Mouse (Mus musculus) forebrain, embryonic 16.5 days (tissue): Measurements from ENCODE around the gene Rnf123. TPM values are rescaled to one million over a fixed set of nuclear protein-coding genes. Genes with fewer than 3 reads are reported as not detected.

Experiments
- ATAC-seq: fragments of 200-750 bp; cut with Nextera tagmentation; 2 replicates; pipeline ENCODE4 v1.8.0; 2017; ENCODE audit warnings: mild to moderate bottlenecking, moderate library complexity
- H3K27ac ChIP-seq: fragments of 300-500 bp; sonication (generic); 2 replicates; pipeline ENCODE4 v1.5.1; 2014; ENCODE audit warnings: low read length, control low read depth
- H3K27me3 ChIP-seq: fragments of 300-500 bp; sonication (generic); replicated peaks from 2 replicates; pipeline ENCODE4 v1.6.1; 2014; ENCODE audit warnings: low read length; ENCODE audit not compliant: control insufficient read depth, insufficient read depth
- H3K36me3 ChIP-seq: fragments of 300-500 bp; sonication (generic); 2 replicates; pipeline ENCODE4 v1.6.1; 2014; ENCODE audit not compliant: control insufficient read depth, insufficient read depth
- H3K4me1 ChIP-seq: fragments of 300-500 bp; sonication (generic); replicated peaks from 2 replicates; pipeline ENCODE4 v1.6.1; 2014; ENCODE audit warnings: low read length; ENCODE audit not compliant: control insufficient read depth, insufficient read depth
- H3K4me2 ChIP-seq: fragments of 300-500 bp; sonication (generic); 2 replicates; pipeline ENCODE4 v1.6.1; 2014; ENCODE audit warnings: mild to moderate bottlenecking, low read length, control low read depth
- H3K4me3 ChIP-seq: fragments of 300-500 bp; sonication (generic); replicated peaks from 2 replicates; pipeline ENCODE4 v1.5.1; 2014; ENCODE audit warnings: mild to moderate bottlenecking, low read length, control low read depth
- H3K9ac ChIP-seq: fragments of 300-500 bp; sonication (generic); replicated peaks from 2 replicates; pipeline ENCODE4 v1.6.1; 2014; ENCODE audit warnings: low read depth, low read length, control low read depth
- H3K9me3 ChIP-seq: fragments of 300-500 bp; sonication (generic); 2 replicates; pipeline ENCODE4 v1.6.1; 2016; ENCODE audit warnings: low read length; ENCODE audit not compliant: control insufficient read depth
- whole genome bisulfite sequencing: fragments of 180-500 bp; shearing (Covaris S2); extraction: QIAGEN DNeasy Blood & Tissue Kit; methylation state at CpG from one replicate; pipeline ENCODE4 v1.1.7; 2014; 5-methylcytosine and 5-hydroxymethylcytosine counted together
- polyA plus RNA-seq: library from polyadenylated mRNA; unstranded; fragments of >200 nt; fragmentation: Nextera tagmentation; extraction: Ambion mirVana; gene quantifications from 2 replicates; pipeline ENCODE4 v1.2.1, GENCODE M21; 2015

Rnf123 gene
- polyA plus RNA-seq, 1 experiment from 2014 or later = 53.1 TPM

GRCm38 (mm10) chr9:108110160-108110559 lies 27.0 kb upstream of the Rnf123 start:
- Histone ChIP-seq H3K4me2 (no peak overlapping the region), H3K4me1 (0 out of 2 replicates have a peak, but pooled peaks cover 3% of the 10 kb centered on the region), H3K27me3 (no peaks in the 10 kb centered on the region), H3K9ac (no peak overlapping the region), H3K27ac (no peak overlapping the region), H3K9me3 (no peaks in the 10 kb centered on the region), H3K4me3 (no peak overlapping the region), H3K36me3 (peaks cover 14% of the 10 kb centered on the region)
- no peak for ATAC-seq
- WGBS = 94% methylated on average over 16 of the region's 16 CpGs

GRCm38 (mm10) chr9:108107867-108108266 lies 24.7 kb upstream of the Rnf123 start:
- no peaks in the 10 kb centered on the region for H3K9me3 ChIP-seq
- 0 out of 2 replicates have a peak, but pooled peaks cover 3% of the 10 kb centered on the region for H3K4me1 ChIP-seq
- H3K36me3 ChIP-seq = peaks cover 10% of the 10 kb centered on the region
- no peaks in the 10 kb centered on the region for H3K27me3 ChIP-seq
- no peak overlapping the region for H3K9ac ChIP-seq
- ATAC-seq = no peak
- H3K4me3 ChIP-seq = no peak overlapping the region
- H3K4me2 ChIP-seq = no peak overlapping the region
- WGBS = 95% methylated on average over 16 of the region's 16 CpGs
- no peak overlapping the region for H3K27ac ChIP-seq

- Histone ChIP-seq H3K27ac (no peak overlapping the region), H3K36me3 (peaks cover 12% of the 10 kb centered on the region; the same call in 1 of the 2 replicates), H3K4me1 (no peaks in the 10 kb centered on the region), H3K9me3 (no peaks in the 10 kb centered on the region), H3K9ac (no peak overlapping the region), H3K27me3 (no peaks in the 10 kb centered on the region), H3K4me3 (no peak overlapping the region), H3K4me2 (no peak overlapping the region)
- no peak for ATAC-seq
- WGBS = 90% methylated on average over 23 of the region's 23 CpGs
Measured at GRCm38 (mm10) chr9:108106090-108106489, 22.9 kb upstream of the Rnf123 start.

GRCm38 (mm10) chr9:108105549-108105863 lies 22.4 kb upstream of the Rnf123 start:
- peaks cover 12% of the 10 kb centered on the region; the same call in 1 of the 2 replicates for H3K36me3 ChIP-seq

GRCm38 (mm10) chr9:108104766-108105548 lies 21.8 kb upstream of the Rnf123 start:
- no peak for ATAC-seq
- H3K9me3 ChIP-seq = no peaks in the 10 kb centered on the region
- H3K4me1 ChIP-seq = no peaks in the 10 kb centered on the region
- H3K36me3 ChIP-seq = peaks cover 12% of the 10 kb centered on the region; the same call in 1 of the 2 replicates
- H3K27me3 ChIP-seq = no peaks in the 10 kb centered on the region
- no peak overlapping the region for H3K4me3 ChIP-seq
- H3K9ac ChIP-seq = no peak overlapping the region
- H3K27ac ChIP-seq = no peak overlapping the region
- WGBS = 39% methylated on average over 31 of the region's 31 CpGs
- no peak overlapping the region for H3K4me2 ChIP-seq

More at GRCm38 (mm10) chr9:108105549-108105863, 22.4 kb upstream of the Rnf123 start:
- 75% methylated on average over 12 of the region's 12 CpGs for WGBS
- Histone ChIP-seq H3K4me3 (no peak overlapping the region), H3K4me2 (no peak overlapping the region), H3K9ac (no peak overlapping the region), H3K9me3 (no peaks in the 10 kb centered on the region), H3K27ac (no peak overlapping the region), H3K4me1 (no peaks in the 10 kb centered on the region), H3K27me3 (no peaks in the 10 kb centered on the region)
- no peak for ATAC-seq

- WGBS = 91% methylated on average over 8 of the region's 8 CpGs
- ATAC-seq = no peak
- H3K9ac ChIP-seq = no peak overlapping the region
- H3K9me3 ChIP-seq = no peaks in the 10 kb centered on the region
- H3K27ac ChIP-seq = no peak overlapping the region
- H3K27me3 ChIP-seq = no peaks in the 10 kb centered on the region
- peaks cover 12% of the 10 kb centered on the region; the same call in 1 of the 2 replicates for H3K36me3 ChIP-seq
- H3K4me2 ChIP-seq = no peak overlapping the region
- no peak overlapping the region for H3K4me3 ChIP-seq
- H3K4me1 ChIP-seq = peaks cover 10% of the 10 kb centered on the region
Measured at GRCm38 (mm10) chr9:108099619-108100018, 16.5 kb upstream of the Rnf123 start.

- no peaks in the 10 kb centered on the region for H3K9me3 ChIP-seq
- H3K9ac ChIP-seq = no peak overlapping the region
- no peak overlapping the region for H3K4me3 ChIP-seq
- no peak for ATAC-seq
- H3K27me3 ChIP-seq = no peaks in the 10 kb centered on the region
- no peak overlapping the region; the same call in 1 of the 2 replicates for H3K4me2 ChIP-seq
- H3K27ac ChIP-seq = no peak overlapping the region
- H3K4me1 ChIP-seq = peaks cover 16% of the 10 kb centered on the region
- WGBS = 64% methylated on average over 10 of the region's 10 CpGs
- H3K36me3 ChIP-seq = peaks cover 9% of the 10 kb centered on the region
Measured at GRCm38 (mm10) chr9:108095949-108096712, 13.0 kb upstream of the Rnf123 start.

- 0 out of 2 replicates have a peak, but pooled peaks have one; percentile 7 for ATAC-seq
- no peak overlapping the region for H3K27ac ChIP-seq
- 9% methylated on average over 3 of the region's 3 CpGs for WGBS
- peaks cover 16% of the 10 kb centered on the region for H3K4me1 ChIP-seq
- no peaks in the 10 kb centered on the region for H3K27me3 ChIP-seq
- no peaks in the 10 kb centered on the region for H3K9me3 ChIP-seq
- H3K4me2 ChIP-seq = peak overlapping the region; percentile 84
- H3K9ac ChIP-seq = no peak overlapping the region
- peak overlapping the region; percentile 63 for H3K4me3 ChIP-seq
- peaks cover 14% of the 10 kb centered on the region; the same call in 1 of the 2 replicates for H3K36me3 ChIP-seq
Measured at GRCm38 (mm10) chr9:108095518-108095917, 12.4 kb upstream of the Rnf123 start.

- Histone ChIP-seq H3K9me3 (no peaks in the 10 kb centered on the region), H3K4me3 (peak overlapping the region; percentile 63), H3K9ac (peak overlapping the region; percentile 67), H3K27ac (no peak overlapping the region), H3K4me2 (peak overlapping the region; percentile 84), H3K27me3 (no peaks in the 10 kb centered on the region), H3K4me1 (peaks cover 16% of the 10 kb centered on the region), H3K36me3 (peaks cover 15% of the 10 kb centered on the region)
- ATAC-seq = peak; percentile 6
- WGBS = 0% methylated on average over 14 of the region's 16 CpGs
Measured at GRCm38 (mm10) chr9:108094998-108095411, 11.9 kb upstream of the Rnf123 start.
